Mouse (Mus musculus): Measurements from ENCODE around the gene Mthfr. TPM values are rescaled to one million over a fixed set of nuclear protein-coding genes. Genes with fewer than 3 reads are reported as not detected.

Mthfr gene
- total and polyA plus RNA-seq, 3 experiments = 7.4 to 15.5 TPM; not detected in 1

GRCm38 (mm10) chr4:148085131-148085906 lies 46.4 kb downstream of the Mthfr start:
- peaks cover 0 to 10% of the 10 kb centered on the region in 2 experiments; a peak in 2 of 4 replicates for H3K4me1 ChIP-seq (ENCODE audit: control insufficient read depth in 1 of 2, insufficient read depth in 2 of 2, low read length in 2 of 2)
- no peaks in the 10 kb centered on the region for H3K9me3 ChIP-seq (replicated peaks; ENCODE audit: insufficient read depth, low read length)
- H3K9ac ChIP-seq (ENCODE audit: control insufficient read depth, low read depth, low read length, poor library complexity, severe bottlenecking) = no peak overlapping the region
- H3K79me2 ChIP-seq (ENCODE audit: control insufficient read depth, insufficient read depth, low read length, poor library complexity) = peaks cover 6% of the 10 kb centered on the region
- no peaks in the 10 kb centered on the region for H3K27me3 ChIP-seq (ENCODE audit: control insufficient read depth in 1 of 2, insufficient read depth in 2 of 2, low read length in 2 of 2)
- H3K4me3 ChIP-seq (ENCODE audit: control insufficient read depth in 1 of 2, insufficient read depth in 1 of 2, low read depth in 2 of 2, low read length in 2 of 2) = no peak overlapping the region
- peaks cover 0 to 4% of the 10 kb centered on the region in 2 experiments; a peak in 2 of 4 replicates for H3K36me3 ChIP-seq (ENCODE audit: control insufficient read depth in 1 of 2, insufficient read depth in 2 of 2, low read length in 2 of 2)
- DNase-seq (ENCODE audit: low read depth, low spot score) = no peak
- no peak for TF ChIP-seq ETS1 (IDR thresholded peaks at IDR 0.05; ENCODE audit: low read depth, low read length)
- no peak for TF ChIP-seq HCFC1 (IDR thresholded peaks at IDR 0.05; ENCODE audit: low read depth, low read length)
- TF ChIP-seq POLR2A (IDR thresholded peaks at IDR 0.05; ENCODE audit: control insufficient read depth in 1 of 2, insufficient read depth in 1 of 2, low read depth in 1 of 2, low read length in 2 of 2, poor library complexity in 1 of 2) = no peak
- no peak for TF ChIP-seq RAD21 (IDR thresholded peaks at IDR 0.05; ENCODE audit: low read depth, low read length)
- TF ChIP-seq GABPA (IDR thresholded peaks at IDR 0.05; ENCODE audit: low read depth, low read length) = no peak
- TF ChIP-seq ZC3H11A (IDR thresholded peaks at IDR 0.05; ENCODE audit: low read depth, low read length) = no peak
- no peak for TF ChIP-seq TAL1 (IDR thresholded peaks at IDR 0.05; ENCODE audit: low read length)
- no peak for TF ChIP-seq MAX (IDR thresholded peaks at IDR 0.05; ENCODE audit: low read length)
- TF ChIP-seq MXI1 (IDR thresholded peaks at IDR 0.05; ENCODE audit: low read depth, low read length) = no peak
- TF ChIP-seq TBP (IDR thresholded peaks at IDR 0.05; ENCODE audit: low read depth, low read length) = no peak
- TF ChIP-seq BHLHE40 (IDR thresholded peaks at IDR 0.05; ENCODE audit: borderline replicate concordance, low read depth, low read length) = no peak
- no peak for TF ChIP-seq E2F4 (IDR thresholded peaks at IDR 0.05; ENCODE audit: borderline replicate concordance, low read depth, low read length)
- TF ChIP-seq ELF1 (IDR thresholded peaks at IDR 0.05; ENCODE audit: low read depth, low read length) = no peak
- no peak for TF ChIP-seq NRF1 (IDR thresholded peaks at IDR 0.05; ENCODE audit: insufficient read depth, low read depth, low read length, poor library complexity, severe bottlenecking)
- no peak overlapping the region for H3K27ac ChIP-seq (ENCODE audit: control insufficient read depth, low read depth, low read length)

- no peak for DNase-seq (ENCODE audit: low read depth, low spot score)
- Histone ChIP-seq H3K9ac (ENCODE audit: control insufficient read depth, low read depth, low read length, poor library complexity, severe bottlenecking) (no peak overlapping the region), H3K4me3 (ENCODE audit: control insufficient read depth in 1 of 2, insufficient read depth in 1 of 2, low read depth in 2 of 2, low read length in 2 of 2) (no peak overlapping the region), H3K36me3 (ENCODE audit: control insufficient read depth in 1 of 2, insufficient read depth in 2 of 2, low read length in 2 of 2) (peaks cover 0 to 4% of the 10 kb centered on the region in 2 experiments; a peak in 2 of 4 replicates), H3K4me1 (ENCODE audit: control insufficient read depth in 1 of 2, insufficient read depth in 2 of 2, low read length in 2 of 2) (peaks cover 0 to 10% of the 10 kb centered on the region in 2 experiments; a peak in 2 of 4 replicates), H3K9me3 (replicated peaks; ENCODE audit: insufficient read depth, low read length) (no peaks in the 10 kb centered on the region), H3K27ac (ENCODE audit: control insufficient read depth, low read depth, low read length) (no peak overlapping the region), H3K27me3 (ENCODE audit: control insufficient read depth in 1 of 2, insufficient read depth in 2 of 2, low read length in 2 of 2) (no peaks in the 10 kb centered on the region), H3K79me2 (ENCODE audit: control insufficient read depth, insufficient read depth, low read length, poor library complexity) (peaks cover 6% of the 10 kb centered on the region)
- TF ChIP-seq MYB (IDR thresholded peaks at IDR 0.05; ENCODE audit: low read depth, low read length) = no peak
- no peak for TF ChIP-seq POLR2AphosphoS5 (IDR thresholded peaks at IDR 0.05; ENCODE audit: borderline replicate concordance, low read depth, low read length)
- no peak for TF ChIP-seq MAZ (IDR thresholded peaks at IDR 0.05; ENCODE audit: low read depth, low read length)
- no peak for TF ChIP-seq CHD2 (IDR thresholded peaks at IDR 0.05; ENCODE audit: low read length)
- no peak for TF ChIP-seq TCF12 (IDR thresholded peaks at IDR 0.05; ENCODE audit: low read depth, low read length)
- no peak for TF ChIP-seq HCFC1 (IDR thresholded peaks at IDR 0.05; ENCODE audit: low read depth, low read length)
- TF ChIP-seq GATA1 (IDR thresholded peaks at IDR 0.05; ENCODE audit: low read depth, low read length) = no peak
- no peak for TF ChIP-seq ZMIZ1 (IDR thresholded peaks at IDR 0.05; ENCODE audit: low read depth, low read length)
- TF ChIP-seq CHD1 (IDR thresholded peaks at IDR 0.05; ENCODE audit: low read depth, low read length) = no peak
- no peak for TF ChIP-seq SMC3 (IDR thresholded peaks at IDR 0.05; ENCODE audit: low read depth, low read length)
- no peak for TF ChIP-seq TBP (IDR thresholded peaks at IDR 0.05; ENCODE audit: low read depth, low read length)
- no peak for TF ChIP-seq MEF2A (IDR thresholded peaks at IDR 0.05; ENCODE audit: extremely low read depth, insufficient replicate concordance, low read depth, low read length, poor library complexity, severe bottlenecking)
- TF ChIP-seq ZKSCAN1 (IDR thresholded peaks at IDR 0.05; ENCODE audit: low read depth, low read length) = no peak
- no peak for TF ChIP-seq UBTF (IDR thresholded peaks at IDR 0.05; ENCODE audit: borderline replicate concordance, insufficient read depth, low read depth, low read length)
- TF ChIP-seq MYC (IDR thresholded peaks at IDR 0.05; ENCODE audit: low read depth, low read length) = no peak
- no peak for TF ChIP-seq MAX (IDR thresholded peaks at IDR 0.05; ENCODE audit: low read length)
- TF ChIP-seq BHLHE40 (IDR thresholded peaks at IDR 0.05; ENCODE audit: borderline replicate concordance, low read depth, low read length) = no peak
- TF ChIP-seq RCOR1 (IDR thresholded peaks at IDR 0.05; ENCODE audit: low read depth, low read length) = no peak
Measured at GRCm38 (mm10) chr4:148085907-148086305, 47.0 kb downstream of the Mthfr start.
